Comparison of ENCODE assay signal across 9 mouse cellular contexts in the genomic region with DNA sequence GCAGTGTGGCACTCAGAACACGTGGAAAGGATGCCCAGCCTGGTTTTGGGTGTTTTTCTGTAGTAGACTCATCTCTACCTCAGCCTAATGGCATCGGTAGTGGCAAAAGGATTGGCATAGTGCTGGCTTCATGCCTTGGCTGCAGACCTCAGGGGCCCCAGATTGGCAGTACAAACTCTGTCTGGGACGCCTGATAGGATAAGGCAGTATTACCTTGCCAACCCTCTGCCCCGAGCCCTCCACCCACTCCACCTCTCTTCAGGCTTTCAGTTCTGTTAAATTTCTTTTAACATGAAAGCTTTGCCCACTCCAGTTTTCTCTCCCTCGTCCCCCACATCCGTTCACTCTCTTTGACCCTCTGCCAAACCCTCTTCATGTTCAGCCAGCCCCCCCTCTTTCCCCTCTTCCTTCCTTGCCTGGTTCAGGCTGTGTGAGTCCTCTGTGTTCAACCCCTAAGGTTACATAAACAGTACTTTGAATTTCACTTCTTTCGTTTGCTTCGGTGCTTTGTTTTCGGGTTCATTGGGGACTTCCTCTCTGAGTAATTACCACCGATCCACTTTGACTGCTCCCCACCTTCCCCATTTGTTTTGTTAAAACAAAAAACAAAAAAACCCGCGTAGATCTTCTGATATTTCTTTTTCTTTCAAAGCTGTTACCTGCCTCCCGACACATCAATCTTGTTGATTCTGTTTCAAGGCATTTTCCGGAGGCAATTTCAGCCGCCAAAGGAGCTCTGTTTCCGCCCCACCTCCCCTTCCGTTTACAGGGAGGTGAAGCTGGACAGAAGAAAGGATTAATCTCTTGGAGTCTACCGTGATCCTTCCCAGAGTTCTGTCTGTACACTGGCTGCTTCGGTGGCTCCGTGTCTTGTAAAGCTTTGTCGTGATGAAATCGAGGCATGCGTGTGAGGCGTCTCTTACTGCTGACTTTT. TPM values are rescaled to one million over a fixed set of nuclear protein-coding genes. Genes with fewer than 3 reads are reported as not detected.
DNase-seq lines count a peak whose midpoint lies in the region; ATAC-seq and TF ChIP-seq lines count a peak whose summit lies in the region.
"Had no signal": no experiment of that assay in that cellular context is flagged by ENCODE, and none has a peak within 500 bp of the region (broad histone marks: within the 10 kb centered on the region; RNA-seq: fewer than 3 reads in every experiment).

No protein-coding gene starts in this region.

- H3K4me1 ChIP-seq in CH12.LX (ENCODE audit: control insufficient read depth in 1 of 2, insufficient read depth in 2 of 2): 0 out of 4 replicates have a peak, but pooled peaks cover 0 to 2% of the 10 kb centered on the region in 2 experiments
- H3K4me1 ChIP-seq in forebrain, postnatal 0 days (ENCODE audit: insufficient read depth): 0 out of 2 replicates have a peak, but pooled peaks cover 4% of the 10 kb centered on the region

- no peak for TF ChIP-seq CTCF in CH12.LX (conservative IDR thresholded peaks at IDR 0.05 in 1 of 2, IDR thresholded peaks at IDR 0.05 in 1 of 2; ENCODE audit: low read depth in 2 of 2, low read length in 2 of 2)
- TF ChIP-seq CTCF in forebrain, postnatal 0 days (IDR thresholded peaks at IDR 0.05; ENCODE audit: low read depth): no peak

- TF ChIP-seq RAD21 in CH12.LX (IDR thresholded peaks at IDR 0.05; ENCODE audit: low read depth, low read length): no peak

- no peak for DNase-seq in frontal cortex, postnatal 25 days (ENCODE audit: low spot score in 2 of 2)
- DNase-seq in CH12.LX (ENCODE audit: extremely low read depth): no peak
- DNase-seq in forebrain, postnatal 0 days: no peak
- peak; percentile 8 for DNase-seq in kidney, postnatal 14 days
- peak; percentile 1 to 5 for DNase-seq in natural killer cell, adult 2 months (ENCODE audit: low spot score in 2 of 2)
- no peak for DNase-seq in urinary bladder, postnatal 25 days (ENCODE audit: low spot score)
- no peak for DNase-seq in cerebellum, postnatal 36 days

- peaks cover 2% of the 10 kb centered on the region for H3K9me3 ChIP-seq in CH12.LX (replicated peaks; ENCODE audit: low read length)
- no peaks in the 10 kb centered on the region for H3K9me3 ChIP-seq in forebrain, postnatal 0 days (ENCODE audit: low read length)

- in situ Hi-C loops in CH12.LX (cut with MboI; ENCODE audit: low pct_ligation_motif_present, low pct_unique_long_range_greater_than_20kb, low sequenced_read_pairs): no loop called here

- H3K9ac ChIP-seq in CH12.LX (ENCODE audit: insufficient read depth, low read depth): no peak overlapping the region
- no peak overlapping the region for H3K9ac ChIP-seq in forebrain, postnatal 0 days

- TF ChIP-seq POLR2A in CH12.LX (IDR thresholded peaks at IDR 0.05; ENCODE audit: low read depth, low read length): no peak

- no peak overlapping the region for H3K4me3 ChIP-seq in CH12.LX (replicated peaks in 1 of 3; ENCODE audit: low read depth in 2 of 3, low read length in 2 of 3, poor library complexity in 1 of 3)
- peak overlapping the region; percentile 26 for H3K4me3 ChIP-seq in forebrain, postnatal 0 days (ENCODE audit: low read depth, low read length)

- peak overlapping the region; percentile 47 for H3K4me2 ChIP-seq in CH12.LX (ENCODE audit: insufficient read depth, low read depth, poor library complexity, severe bottlenecking)
- peak overlapping the region; percentile 39 for H3K4me2 ChIP-seq in forebrain, postnatal 0 days (ENCODE audit: low read depth)

- peaks cover 18% of the 10 kb centered on the region for H3K27me3 ChIP-seq in CH12.LX (replicated peaks)
- no peaks in the 10 kb centered on the region for H3K27me3 ChIP-seq in forebrain, postnatal 0 days (ENCODE audit: insufficient read depth, low read length)

- 25% methylated on average over 24 of the region's 24 CpGs for WGBS in forebrain, postnatal 0 days

- no peaks in the 10 kb centered on the region for H3K36me3 ChIP-seq in CH12.LX (replicated peaks in 1 of 2; ENCODE audit: control insufficient read depth in 1 of 2, insufficient read depth in 1 of 2, low read length in 1 of 2)
- H3K36me3 ChIP-seq in forebrain, postnatal 0 days (ENCODE audit: insufficient read depth): no peaks in the 10 kb centered on the region

- TF ChIP-seq EP300 in CH12.LX (IDR thresholded peaks at IDR 0.05; ENCODE audit: low read length): no peak

- ATAC-seq in frontal cortex, adult (ENCODE audit: low TSS enrichment): peak; percentile 84
- peak; percentile 40; the same call in 1 of the 2 replicates for ATAC-seq in forebrain, postnatal 0 days

- H3K27ac ChIP-seq in CH12.LX (ENCODE audit: insufficient read depth, low read depth): no peak overlapping the region
- H3K27ac ChIP-seq in forebrain, postnatal 0 days (ENCODE audit: low read depth, low read length): no peak overlapping the region

- no peaks in the 10 kb centered on the region for H3K79me2 ChIP-seq in CH12.LX (replicated peaks; ENCODE audit: control insufficient read depth, extremely low read depth, insufficient read depth, poor library complexity, severe bottlenecking)

- dilution Hi-C loops in CH12.LX (cut with MboI; ENCODE audit: extremely low pct_ligation_motif_present, extremely low pct_unique_long_range_greater_than_20kb, low sequenced_read_pairs): no loop called here

TF ChIP-seq in CH12.LX, 34 proteins besides CTCF, POLR2A, EP300 and RAD21:
- TF ChIP-seq ZMIZ1 (IDR thresholded peaks at IDR 0.05; ENCODE audit: low read depth, low read length) (no peak), SIN3A (IDR thresholded peaks at IDR 0.05; ENCODE audit: low read length) (no peak), TBP (conservative IDR thresholded peaks at IDR 0.05; ENCODE audit: low read depth, low read length) (no peak), MEF2A (IDR thresholded peaks at IDR 0.05; ENCODE audit: borderline replicate concordance, low read depth, low read length) (no peak), CHD1 (IDR thresholded peaks at IDR 0.05; ENCODE audit: low read depth, low read length) (no peak), E2F4 (IDR thresholded peaks at IDR 0.05; ENCODE audit: insufficient replicate concordance, low read depth, low read length) (no peak), KAT2A (IDR thresholded peaks at IDR 0.05; ENCODE audit: insufficient replicate concordance, low read length) (no peak), USF1 (IDR thresholded peaks at IDR 0.05; ENCODE audit: low read depth, low read length) (no peak), PAX5 (IDR thresholded peaks at IDR 0.05; ENCODE audit: low read length) (no peak), NELFE (IDR thresholded peaks at IDR 0.05; ENCODE audit: low read depth, low read length) (no peak)

RNA-seq across cellular contexts. Expression of a gene that starts 3.9 kb away (rescaled TPM):
- total RNA-seq in CH12.LX (2012; rRNA removed): not detected in 2 replicates
- not detected in 2 replicates for total RNA-seq in CH12.LX (2014; rRNA removed)
- polyA plus RNA-seq in CH12.LX (2012; ENCODE audit: insufficient read length, low read depth): not detected in 2 replicates
- total RNA-seq in forebrain, postnatal 0 days (2014; rRNA removed): not detected in 2 replicates
- polyA plus RNA-seq in forebrain, postnatal 0 days (2015; fragmentation: Nextera tagmentation; extraction: Ambion mirVana): not detected in 2 replicates
- total RNA-seq: heart, postnatal 14 days had no signal

RNA-seq across cellular contexts. Expression of a gene that starts 38.7 kb away (rescaled TPM):
- total RNA-seq in CH12.LX (2012; rRNA removed): not detected in 2 replicates
- total RNA-seq in CH12.LX (2014; rRNA removed): not detected in 2 replicates
- polyA plus RNA-seq in CH12.LX (2012; ENCODE audit: insufficient read length, low read depth): not detected in 2 replicates
- 0.54 and 0.90 TPM in 2 replicates for total RNA-seq in forebrain, postnatal 0 days (2014; rRNA removed)
- 0.38 and 0.40 TPM in 2 replicates for polyA plus RNA-seq in forebrain, postnatal 0 days (2015; fragmentation: Nextera tagmentation; extraction: Ambion mirVana)

Comparison
In these comparisons a context has a peak if more than half of its experiments do, and no peak if none do; other contexts are left out.
1. DNase-seq: peak in kidney, postnatal 14 days (single experiment) and natural killer cell, adult 2 months (2 of 2); none in frontal cortex, postnatal 25 days (0 of 2), CH12.LX (single experiment), forebrain, postnatal 0 days (single experiment), urinary bladder, postnatal 25 days (single experiment) and cerebellum, postnatal 36 days (0 of 2).